Mouse (Mus musculus) kidney, adult 8-10 months (tissue): Measurements from ENCODE around the gene Mta1.

Source experiments
- DNase-seq, 2 experiments: peaks; one replicate each; pipeline ENCODE4 v3.0.0; 2022

The Mta1 gene

GRCm38 (mm10) chr12:113150591-113150990 is 52.5 kb downstream of the Mta1 start:
- DNase-seq, result no peak

DNA sequence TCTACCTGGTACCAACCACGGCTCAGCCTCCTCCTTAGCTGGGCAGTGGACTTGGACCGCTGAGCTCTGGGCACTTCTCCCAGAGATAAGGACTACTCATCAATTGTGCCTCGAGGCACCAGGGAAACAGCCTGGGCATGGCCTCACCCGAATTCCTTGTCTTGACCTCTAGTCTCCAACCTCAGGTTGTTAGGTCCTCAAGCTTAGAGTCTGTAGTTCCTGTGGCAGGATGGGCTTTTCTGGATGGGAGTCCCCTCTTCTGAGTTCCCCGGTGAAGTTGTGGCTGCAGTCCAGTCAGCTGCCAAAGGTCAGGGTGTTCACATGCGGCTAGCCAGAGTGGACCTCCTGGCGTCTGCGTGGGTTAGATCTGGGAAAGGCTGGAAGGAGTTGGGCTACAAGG is 53.0 kb downstream of the Mta1 start:
- DNase-seq, result peak in 1 of 2 experiments; percentile 26

- DNase-seq, result peak in 1 of 2 experiments; percentile 29
Measured at GRCm38 (mm10) chr12:113151661-113152271, 53.7 kb downstream of the Mta1 start.

DNA sequence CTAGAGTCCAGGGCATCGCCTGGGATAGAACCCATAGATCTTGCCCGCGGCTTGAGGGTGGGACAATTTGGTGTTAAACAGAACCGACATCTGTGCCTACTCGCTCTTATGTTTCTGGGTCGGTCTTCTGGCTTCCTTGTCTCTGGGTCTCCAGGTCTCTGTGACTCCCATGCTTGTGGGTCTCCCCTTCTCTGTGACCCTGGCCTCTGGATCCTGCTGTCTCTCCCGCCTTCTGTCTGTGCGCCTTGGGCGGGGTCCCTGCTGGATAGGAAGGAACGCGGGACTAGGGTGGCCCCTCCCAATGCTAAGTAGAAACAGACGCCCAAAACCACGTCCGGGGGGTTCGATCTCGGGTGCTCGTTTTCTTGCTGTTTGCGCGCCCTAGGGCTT is 54.2 kb downstream of the Mta1 start:
- no peak for DNase-seq

GRCm38 (mm10) chr12:113152991-113153525 is 55.0 kb downstream of the Mta1 start:
- DNase-seq, result no peak

DNA sequence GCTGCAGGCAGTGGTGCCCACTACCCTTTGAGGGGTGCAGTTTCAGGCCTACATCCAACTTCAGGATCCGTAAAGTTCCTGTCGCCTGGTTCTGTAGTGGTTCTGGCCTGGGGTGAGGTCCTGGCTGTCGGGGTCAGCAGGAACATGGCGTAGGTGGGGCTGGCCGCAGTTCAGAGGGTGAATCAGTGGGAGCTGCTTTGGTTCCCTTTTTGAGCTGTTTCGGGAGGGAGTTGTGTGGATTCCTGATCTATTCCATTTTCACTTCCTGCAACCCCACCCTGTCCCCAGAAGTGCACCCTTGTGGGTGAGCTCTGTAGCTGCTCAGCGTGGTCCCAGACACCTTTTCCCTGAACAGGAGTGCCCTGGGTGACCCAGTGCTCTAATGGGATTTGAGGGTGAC is 55.9 kb downstream of the Mta1 start:
- no peak for DNase-seq

GRCm38 (mm10) chr12:113154747-113155075 is 56.6 kb downstream of the Mta1 start:
- no peak for DNase-seq

GRCm38 (mm10) chr12:113155076-113155771 is 57.1 kb downstream of the Mta1 start:
- peak; percentile 64 to 67 for DNase-seq

DNA sequence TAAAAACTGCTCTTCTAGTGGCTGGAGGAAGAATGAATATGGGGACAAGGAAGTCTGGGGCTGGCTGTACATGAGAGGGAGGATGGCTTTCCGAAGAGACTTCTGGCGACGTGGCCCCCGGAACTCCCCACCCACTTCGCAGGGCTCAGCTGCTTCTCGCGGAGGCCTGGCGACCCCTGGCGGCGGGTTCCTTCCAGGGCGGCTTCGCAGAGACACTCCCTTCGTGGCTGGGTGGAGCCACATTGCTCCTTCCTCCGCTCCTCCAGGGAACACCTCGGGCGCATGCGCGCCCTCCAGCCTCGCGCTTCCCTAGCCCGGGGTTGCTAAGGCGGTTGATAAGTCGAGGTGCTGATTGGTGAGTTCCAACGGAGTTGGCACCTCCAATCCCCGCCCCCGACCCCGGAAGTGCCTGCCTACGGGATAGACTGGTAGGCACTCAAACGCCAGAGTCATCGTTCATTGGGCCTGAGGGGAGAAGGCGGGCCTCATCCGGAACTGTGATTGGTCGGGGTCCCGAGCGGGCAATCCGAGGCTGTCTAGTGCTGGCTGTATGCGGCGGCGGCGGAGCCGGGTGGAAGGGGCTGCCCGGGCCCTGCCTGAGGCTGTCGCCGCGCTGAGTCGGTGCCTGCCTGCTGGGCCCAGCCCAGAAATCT is 57.9 kb downstream of the Mta1 start, which contains the start of gene Tedc1:
Gene Tedc1 (plus strand): TSS at position 535 of the 653 bp plus-strand sequence.
- peak; percentile 99 for DNase-seq

GRCm38 (mm10) chr12:113156540-113156929 is 58.5 kb downstream of the Mta1 start:
- DNase-seq, result no peak

DNA sequence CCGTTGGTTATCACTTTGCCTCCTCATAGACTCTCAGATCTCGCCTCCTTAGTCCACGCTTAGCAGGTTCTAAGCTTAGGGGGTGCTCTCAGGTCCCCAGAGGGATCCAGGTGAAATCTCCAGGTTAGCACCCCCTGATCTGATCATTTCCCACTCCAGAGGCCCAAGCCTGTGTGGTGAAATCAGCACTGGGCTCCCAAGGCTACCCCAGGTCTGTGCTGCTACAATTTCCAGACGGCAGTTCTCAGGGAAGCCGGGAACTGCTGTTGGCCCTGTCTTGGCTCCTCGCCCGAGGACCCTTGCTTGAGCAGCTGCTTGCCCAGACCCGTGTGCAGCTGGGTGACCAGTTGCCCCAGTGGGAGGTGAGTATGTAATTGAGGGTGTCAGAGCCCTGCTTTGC is 58.9 kb downstream of the Mta1 start:
- DNase-seq, result no peak

GRCm38 (mm10) chr12:113157521-113157920 is 59.4 kb downstream of the Mta1 start:
- DNase-seq, result no peak

GRCm38 (mm10) chr12:113157971-113158370 is 59.9 kb downstream of the Mta1 start:
- no peak for DNase-seq

GRCm38 (mm10) chr12:113163561-113164006 is 65.5 kb downstream of the Mta1 start:
- DNase-seq, result no peak

DNA sequence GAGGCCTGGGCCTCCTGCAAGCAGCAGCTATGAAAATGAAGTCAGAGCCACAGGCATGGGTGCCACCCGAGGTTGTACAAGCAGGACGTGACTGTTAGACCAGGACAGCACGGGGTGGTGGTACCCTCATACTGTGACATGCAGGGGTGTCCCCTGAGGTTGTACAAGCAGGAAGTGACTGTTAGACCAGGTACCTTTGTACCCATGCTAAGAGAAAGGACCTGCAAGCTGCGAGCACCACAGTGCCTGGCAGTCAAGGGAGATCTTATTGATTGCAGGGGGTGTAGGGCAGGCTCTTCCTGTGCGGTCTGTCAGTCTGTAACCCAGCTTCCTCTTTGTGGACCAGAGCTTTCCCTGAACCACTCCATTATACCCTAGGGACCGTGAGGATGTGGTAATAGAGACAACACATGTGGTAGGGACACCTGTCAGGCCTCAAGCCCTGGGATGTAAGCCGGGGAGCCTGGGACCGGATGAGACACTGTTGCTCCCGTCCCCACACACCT is 70.0 kb downstream of the Mta1 start:
- DNase-seq, result no peak

GRCm38 (mm10) chr12:113176960-113177725 is 79.1 kb downstream of the Mta1 start:
- no peak for DNase-seq

GRCm38 (mm10) chr12:113181020-113181419 is 82.9 kb downstream of the Mta1 start:
- no peak for DNase-seq

DNA sequence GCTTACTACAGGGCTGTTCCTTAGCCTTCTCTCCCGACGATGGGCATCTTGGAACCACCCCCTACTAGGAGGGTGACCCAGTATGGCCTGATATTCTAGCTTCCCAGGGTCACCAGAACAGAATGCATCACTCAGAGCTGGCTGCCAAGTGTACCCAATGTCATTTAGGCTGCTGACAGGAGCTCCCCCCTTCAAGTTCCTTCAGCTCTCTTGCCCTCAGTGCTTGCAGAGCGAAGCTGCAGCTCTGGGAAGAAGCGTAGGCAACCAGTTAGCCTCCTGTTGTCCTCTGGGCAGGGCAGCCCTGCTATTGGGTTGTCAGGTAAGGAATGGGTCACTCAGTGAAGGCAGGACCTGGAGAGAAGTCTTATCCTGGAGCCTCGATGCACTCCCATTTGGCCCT is 86.9 kb downstream of the Mta1 start:
- DNase-seq, result no peak

GRCm38 (mm10) chr12:113185442-113186291 is 87.6 kb downstream of the Mta1 start, which contains the start of gene Tmem121:
Tmem121 (plus strand) TSS chr12:113185930.
- no peak for DNase-seq

GRCm38 (mm10) chr12:113186326-113187010 is 88.4 kb downstream of the Mta1 start:
- no peak for DNase-seq
